Mouse (Mus musculus) olfactory bulb, adult 2 months (tissue): ENCODE results near the gene Lrrc8a.

Experiments used
- CTCF ChIP-seq: fragments of 200-500 bp; IDR thresholded peaks from 2 replicates; pipeline ENCODE4 v1.5.1; 2012; ENCODE audit warnings: low read depth, mild to moderate bottlenecking, low read length, moderate library complexity; ENCODE audit not compliant: insufficient read depth
- POLR2A ChIP-seq: fragments of 200-500 bp; IDR thresholded peaks from 2 replicates; pipeline ENCODE4 v1.6.1; 2012; ENCODE audit warnings: mild to moderate bottlenecking, low read depth, low read length, moderate library complexity; ENCODE audit not compliant: insufficient read depth

DNA sequence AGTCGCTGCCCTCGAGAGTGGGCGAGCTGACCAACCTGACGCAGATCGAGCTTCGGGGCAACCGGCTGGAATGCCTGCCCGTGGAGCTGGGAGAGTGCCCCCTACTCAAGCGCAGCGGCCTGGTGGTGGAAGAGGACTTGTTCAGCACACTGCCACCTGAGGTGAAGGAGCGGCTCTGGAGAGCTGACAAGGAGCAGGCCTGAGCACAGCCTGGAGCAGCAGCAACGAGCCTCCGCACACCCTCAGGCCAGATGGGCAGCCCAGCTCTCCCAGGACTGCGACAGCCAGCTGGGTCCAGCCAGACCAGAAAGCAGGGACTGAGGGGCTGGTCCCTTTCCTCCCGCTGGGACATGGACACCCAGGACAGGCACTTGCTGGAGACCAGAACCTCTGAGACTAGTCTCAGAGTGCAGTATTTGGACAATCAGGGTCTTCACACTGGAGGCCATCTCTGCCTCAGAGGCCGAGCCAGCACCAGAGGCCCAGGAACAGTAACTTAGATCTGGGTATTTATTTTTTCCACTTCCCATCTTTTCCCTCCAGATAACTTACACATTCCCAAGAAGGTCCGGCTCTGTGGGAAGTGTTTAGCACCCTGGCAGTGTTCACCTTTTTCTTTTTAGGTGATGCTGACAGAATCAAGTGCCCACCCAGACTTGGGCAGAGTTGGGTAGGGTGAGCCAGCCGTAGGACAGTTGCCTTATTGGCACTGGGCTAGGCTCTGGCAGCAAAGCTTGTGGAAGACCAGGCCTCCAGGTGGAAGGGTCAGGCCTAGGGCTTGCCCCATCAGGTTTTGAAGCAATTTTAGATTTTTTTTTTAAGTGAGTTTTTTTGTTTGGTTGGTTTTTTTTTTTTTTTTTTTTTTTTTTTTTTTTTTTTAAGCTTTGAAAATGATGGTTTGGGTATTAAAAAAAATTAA lies 24.7 kb downstream of the Lrrc8a start:
- TF ChIP-seq POLR2A (no peak), CTCF (no peak)
